Mouse (Mus musculus) kidney, embryonic 16.5 days (tissue): Measurements from ENCODE around the gene Unc13d. TPM values are rescaled to one million over a fixed set of nuclear protein-coding genes. Genes with fewer than 3 reads are reported as not detected.
"Not testable (repeated sequence)": the region's sequence is repeated elsewhere in the genome, so short reads cannot be mapped to it uniquely, and the experiment has no call there.

Experiments
- ATAC-seq: fragments of 200-750 bp; cut with Nextera tagmentation; 2 replicates; pipeline ENCODE4 v1.8.0; 2017; ENCODE audit warnings: moderate TSS enrichment; ENCODE audit not compliant: low FRiP score, low TSS enrichment
- H3K27ac ChIP-seq: fragments of 300-500 bp; sonication (generic); 2 replicates; pipeline ENCODE4 v1.5.1; 2014; ENCODE audit warnings: low read length
- H3K27me3 ChIP-seq: fragments of 300-500 bp; sonication (generic); 2 replicates; pipeline ENCODE4 v1.6.1; 2014; ENCODE audit warnings: low read length, control low read depth, mixed read lengths; ENCODE audit not compliant: insufficient read depth
- H3K36me3 ChIP-seq: fragments of 300-500 bp; sonication (generic); 2 replicates; pipeline ENCODE4 v1.6.1; 2014; ENCODE audit warnings: low read length, control low read depth, mixed read lengths; ENCODE audit not compliant: insufficient read depth
- H3K4me1 ChIP-seq: fragments of 300-500 bp; sonication (generic); 2 replicates; pipeline ENCODE4 v1.6.1; 2014; ENCODE audit warnings: low read length, control low read depth, mixed read lengths; ENCODE audit not compliant: insufficient read depth
- H3K4me2 ChIP-seq: fragments of 300-500 bp; sonication (generic); replicated peaks from 2 replicates; pipeline ENCODE4 v1.6.1; 2014; ENCODE audit warnings: low read depth, low read length
- H3K4me3 ChIP-seq: fragments of 300-500 bp; sonication (generic); 2 replicates; pipeline ENCODE4 v1.5.1; 2014; ENCODE audit warnings: mild to moderate bottlenecking, low read length
- H3K9ac ChIP-seq: fragments of 300-500 bp; sonication (generic); replicated peaks from 2 replicates; pipeline ENCODE4 v1.6.1; 2014; ENCODE audit warnings: low read length
- H3K9me3 ChIP-seq: fragments of 300-500 bp; sonication (generic); 2 replicates; pipeline ENCODE4 v1.6.1; 2016; ENCODE audit warnings: low read length, control low read depth
- WGBS: fragments of 180-500 bp; shearing (Covaris S2); extraction: QIAGEN DNeasy Blood & Tissue Kit; methylation state at CpG from one replicate; pipeline ENCODE4 v1.1.7; 2014; 5-methylcytosine and 5-hydroxymethylcytosine counted together
- polyA plus RNA-seq: library from polyadenylated mRNA; unstranded; fragments of >200 nt; fragmentation: Nextera tagmentation; extraction: Ambion mirVana; gene quantifications from 2 replicates; pipeline ENCODE4 v1.2.1, GENCODE M21; 2015

The Unc13d gene
- 1.00 and 1.4 TPM in 2 replicates for polyA plus RNA-seq

GRCm38 (mm10) chr11:116077446-116078204 is at the start of gene Unc13d:
Gene Unc13d (minus strand): TSS chr11:116077961.
- H3K9me3 ChIP-seq: no peaks in the 10 kb centered on the region
- WGBS: 56% methylated on average over 22 of the region's 22 CpGs
- H3K27ac ChIP-seq: peak within 1 kb of the TSS; percentile 51; the same call in 1 of the 2 replicates
- H3K4me1 ChIP-seq: peaks cover 20% of the 10 kb centered on the region
- peak within 1 kb of the TSS; percentile 32 for H3K4me3 ChIP-seq
- H3K27me3 ChIP-seq: no peaks in the 10 kb centered on the region
- peak within 1 kb of the TSS; percentile 55; the same call in 1 of the 2 replicates for H3K9ac ChIP-seq
- 0 out of 2 replicates have a peak, but pooled peaks have one; percentile 32 for ATAC-seq
- peaks cover 29% of the 10 kb centered on the region for H3K36me3 ChIP-seq
- peak within 1 kb of the TSS; percentile 52 for H3K4me2 ChIP-seq

GRCm38 (mm10) chr11:116126261-116126660 is 48.5 kb upstream of the Unc13d start:
- Histone ChIP-seq H3K4me2 (no peak overlapping the region), H3K9ac (no peak overlapping the region), H3K36me3 (peaks cover 16% of the 10 kb centered on the region), H3K27me3 (no peaks in the 10 kb centered on the region), H3K27ac (no peak overlapping the region), H3K4me1 (peaks cover 35% of the 10 kb centered on the region), H3K4me3 (no peak overlapping the region), H3K9me3 (peaks cover 6% of the 10 kb centered on the region; the same call in 1 of the 2 replicates)
- 92% methylated on average over 15 of the region's 15 CpGs for WGBS
- ATAC-seq: no peak

GRCm38 (mm10) chr11:116121731-116122245 is 44.0 kb upstream of the Unc13d start:
- H3K27ac ChIP-seq, H3K4me2 ChIP-seq, ATAC-seq, H3K4me1 ChIP-seq, H3K27me3 ChIP-seq, H3K4me3 ChIP-seq, H3K9me3 ChIP-seq, H3K9ac ChIP-seq: not testable (repeated sequence)
- WGBS: 98% methylated on average over 8 of the region's 8 CpGs
- H3K36me3 ChIP-seq: peaks cover 16% of the 10 kb centered on the region

- Histone ChIP-seq H3K4me2 (no peak overlapping the region), H3K9ac (no peak overlapping the region), H3K27ac (no peak overlapping the region), H3K27me3 (no peaks in the 10 kb centered on the region), H3K4me1 (no peaks in the 10 kb centered on the region), H3K9me3 (no peaks in the 10 kb centered on the region), H3K36me3 (no peaks in the 10 kb centered on the region), H3K4me3 (no peak overlapping the region)
- no peak for ATAC-seq
Observed at GRCm38 (mm10) chr11:116117819-116118218, 40.1 kb upstream of the Unc13d start.

GRCm38 (mm10) chr11:116117241-116117640 is 39.5 kb upstream of the Unc13d start:
- Histone ChIP-seq H3K27ac (no peak overlapping the region), H3K36me3 (no peaks in the 10 kb centered on the region), H3K9me3 (no peaks in the 10 kb centered on the region), H3K4me1 (no peaks in the 10 kb centered on the region), H3K27me3 (no peaks in the 10 kb centered on the region), H3K9ac (no peak overlapping the region), H3K4me3 (no peak overlapping the region), H3K4me2 (no peak overlapping the region)
- 62% methylated on average over 12 of the region's 12 CpGs for WGBS
- ATAC-seq: no peak

GRCm38 (mm10) chr11:116111611-116112203 is 33.9 kb upstream of the Unc13d start:
- no peaks in the 10 kb centered on the region for H3K9me3 ChIP-seq

GRCm38 (mm10) chr11:116111067-116111466 is 33.3 kb upstream of the Unc13d start:
- ATAC-seq: no peak
- Histone ChIP-seq H3K4me1 (peaks cover 47% of the 10 kb centered on the region), H3K27me3 (peaks cover 47% of the 10 kb centered on the region), H3K4me3 (no peak overlapping the region), H3K9ac (no peak overlapping the region), H3K36me3 (no peaks in the 10 kb centered on the region), H3K27ac (no peak overlapping the region), H3K9me3 (no peaks in the 10 kb centered on the region), H3K4me2 (no peak overlapping the region)
- 85% methylated on average over 4 of the region's 4 CpGs for WGBS

More at GRCm38 (mm10) chr11:116111611-116112203, 33.9 kb upstream of the Unc13d start:
- WGBS: 87% methylated on average over 19 of the region's 19 CpGs
- Histone ChIP-seq H3K4me1 (peaks cover 41% of the 10 kb centered on the region), H3K36me3 (no peaks in the 10 kb centered on the region), H3K27ac (no peak overlapping the region), H3K27me3 (peaks cover 47% of the 10 kb centered on the region), H3K4me2 (no peak overlapping the region), H3K4me3 (no peak overlapping the region), H3K9ac (no peak overlapping the region)
- no peak for ATAC-seq

GRCm38 (mm10) chr11:116110540-116110939 is 32.8 kb upstream of the Unc13d start:
- Histone ChIP-seq H3K4me2 (peak overlapping the region; percentile 71), H3K4me1 (peaks cover 52% of the 10 kb centered on the region), H3K36me3 (no peaks in the 10 kb centered on the region), H3K27me3 (peaks cover 47% of the 10 kb centered on the region), H3K4me3 (peak overlapping the region; percentile 61), H3K27ac (0 out of 2 replicates have a peak overlapping the region, but pooled peaks have one; percentile 10), H3K9me3 (no peaks in the 10 kb centered on the region), H3K9ac (peak overlapping the region; percentile 71)
- WGBS: 18% methylated on average over 10 of the region's 10 CpGs
- ATAC-seq: peak; percentile 21; the same call in 1 of the 2 replicates

GRCm38 (mm10) chr11:116110131-116110530 is 32.4 kb upstream of the Unc13d start:
- ATAC-seq: peak; percentile 50
- under 1% methylated on average over 35 of the region's 35 CpGs for whole genome bisulfite sequencing
- H3K27ac ChIP-seq: 0 out of 2 replicates have a peak overlapping the region, but pooled peaks have one; percentile 34
- peak overlapping the region; percentile 61 for H3K4me3 ChIP-seq
- peak overlapping the region; percentile 71 for H3K4me2 ChIP-seq
- peaks cover 53% of the 10 kb centered on the region for H3K4me1 ChIP-seq
- no peaks in the 10 kb centered on the region for H3K9me3 ChIP-seq
- no peaks in the 10 kb centered on the region for H3K36me3 ChIP-seq
- peaks cover 47% of the 10 kb centered on the region for H3K27me3 ChIP-seq
- H3K9ac ChIP-seq: peak overlapping the region; percentile 71
